Mouse (Mus musculus) midbrain, embryonic 15.5 days (tissue): Measurements from ENCODE around the gene Gnb3. TPM values are rescaled to one million over a fixed set of nuclear protein-coding genes. Genes with fewer than 3 reads are reported as not detected.
A peak's percentile ranks its signal among the peaks of the same experiment; 100 is the strongest.
"Not testable (repeated sequence)": the region's sequence is repeated elsewhere in the genome, so short reads cannot be mapped to it uniquely, and the experiment has no call there.

Experiments used
- ATAC-seq: fragments of 200-750 bp; cut with Nextera tagmentation; replicated peaks from 2 replicates; pipeline ENCODE4 v1.8.0; 2017; ENCODE audit warnings: moderate TSS enrichment
- H3K27ac ChIP-seq: fragments of 300-500 bp; sonication (generic); 2 replicates; pipeline ENCODE4 v1.5.1; 2015; ENCODE audit warnings: mild to moderate bottlenecking, inconsistent platforms
- H3K27me3 ChIP-seq: fragments of 300-500 bp; sonication (generic); replicated peaks from 2 replicates; pipeline ENCODE4 v1.6.1; 2015; ENCODE audit warnings: inconsistent platforms
- H3K36me3 ChIP-seq: fragments of 300-500 bp; sonication (generic); replicated peaks from 2 replicates; pipeline ENCODE4 v1.6.1; 2015; ENCODE audit warnings: inconsistent platforms
- H3K4me1 ChIP-seq: fragments of 300-500 bp; sonication (generic); 2 replicates; pipeline ENCODE4 v1.6.1; 2015; ENCODE audit warnings: inconsistent platforms
- H3K4me2 ChIP-seq: fragments of 300-500 bp; sonication (generic); 2 replicates; pipeline ENCODE4 v1.6.1; 2015; ENCODE audit warnings: inconsistent platforms, mild to moderate bottlenecking, moderate library complexity
- H3K4me3 ChIP-seq: fragments of 300-500 bp; sonication (generic); 2 replicates; pipeline ENCODE4 v1.5.1; 2015; ENCODE audit warnings: mild to moderate bottlenecking, inconsistent platforms
- H3K9ac ChIP-seq: fragments of 300-500 bp; sonication (generic); 2 replicates; pipeline ENCODE4 v1.6.1; 2015; ENCODE audit warnings: mild to moderate bottlenecking, inconsistent platforms
- H3K9me3 ChIP-seq: fragments of 300-500 bp; sonication (generic); 2 replicates; pipeline ENCODE4 v1.6.1; 2016; ENCODE audit warnings: inconsistent platforms
- WGBS: fragments of 180-500 bp; shearing (Covaris S2); methylation state at CpG from one replicate; pipeline ENCODE4 v1.1.7; 2015; ENCODE audit warnings: mixed read lengths; 5-methylcytosine and 5-hydroxymethylcytosine counted together
- polyA plus RNA-seq: library from polyadenylated mRNA; unstranded; fragments of >200 nt; fragmentation: Nextera tagmentation; extraction: Ambion mirVana; gene quantifications from 2 replicates; pipeline ENCODE4 v1.2.1, GENCODE M21; 2015

The Gnb3 gene
- polyA plus RNA-seq, 1 experiment from 2014 or later = 2.6 TPM

- H3K4me3 ChIP-seq = peak overlapping the region; percentile 74
- H3K4me1 ChIP-seq = peaks cover 50% of the 10 kb centered on the region
- peak overlapping the region; percentile 99 for H3K27ac ChIP-seq
- no peaks in the 10 kb centered on the region for H3K9me3 ChIP-seq
- peak overlapping the region; percentile 94 for H3K9ac ChIP-seq
- ATAC-seq = peak; percentile 89
- no peaks in the 10 kb centered on the region for H3K27me3 ChIP-seq
- H3K36me3 ChIP-seq = 0 out of 2 replicates have a peak, but pooled peaks cover 4% of the 10 kb centered on the region
- WGBS = 3% methylated on average over 14 of the region's 14 CpGs
- H3K4me2 ChIP-seq = peak overlapping the region; percentile 87
These were observed 16.2 kb upstream of the Gnb3 start for GRCm38 (mm10) chr6:124856321-124856720.

GRCm38 (mm10) chr6:124854647-124855046, 14.6 kb upstream of the Gnb3 start:
- Histone ChIP-seq H3K36me3 (0 out of 2 replicates have a peak, but pooled peaks cover 4% of the 10 kb centered on the region), H3K9ac (no peak overlapping the region), H3K27me3 (no peaks in the 10 kb centered on the region), H3K4me2 (no peak overlapping the region), H3K27ac (no peak overlapping the region), H3K4me3 (no peak overlapping the region), H3K4me1 (peaks cover 33% of the 10 kb centered on the region), H3K9me3 (no peaks in the 10 kb centered on the region)
- 72% methylated on average over 12 of the region's 12 CpGs for WGBS
- ATAC-seq = no peak

- Histone ChIP-seq H3K4me3 (no peak overlapping the region), H3K9me3 (no peaks in the 10 kb centered on the region), H3K27me3 (no peaks in the 10 kb centered on the region), H3K4me2 (no peak overlapping the region), H3K4me1 (peaks cover 10% of the 10 kb centered on the region), H3K27ac (no peak overlapping the region), H3K36me3 (0 out of 2 replicates have a peak, but pooled peaks cover 4% of the 10 kb centered on the region), H3K9ac (no peak overlapping the region)
- ATAC-seq = no peak
- 60% methylated on average over 8 of the region's 8 CpGs for WGBS
These were observed 10.5 kb upstream of the Gnb3 start for GRCm38 (mm10) chr6:124850535-124850934.

- no peaks in the 10 kb centered on the region for H3K9me3 ChIP-seq
- H3K27ac ChIP-seq = peak overlapping the region; percentile 80
- H3K9ac ChIP-seq = 0 out of 2 replicates have a peak overlapping the region, but pooled peaks have one; percentile 22
- peaks cover 6% of the 10 kb centered on the region for H3K4me1 ChIP-seq
- peaks cover 7% of the 10 kb centered on the region; the same call in 1 of the 2 replicates for H3K36me3 ChIP-seq
- WGBS = 5% methylated on average over 9 of the region's 9 CpGs
- H3K4me2 ChIP-seq = peak overlapping the region; percentile 34; the same call in 1 of the 2 replicates
- H3K4me3 ChIP-seq = no peak overlapping the region
- H3K27me3 ChIP-seq = no peaks in the 10 kb centered on the region
- ATAC-seq = peak; percentile 86
These were observed 7.2 kb upstream of the Gnb3 start for GRCm38 (mm10) chr6:124847305-124847704.

- Histone ChIP-seq H3K9ac (peak overlapping the region; percentile 14; the same call in 1 of the 2 replicates), H3K4me3 (no peak overlapping the region), H3K27me3 (no peaks in the 10 kb centered on the region), H3K4me2 (no peak overlapping the region), H3K27ac (peak overlapping the region; percentile 58), H3K9me3 (no peaks in the 10 kb centered on the region), H3K4me1 (peaks cover 15% of the 10 kb centered on the region), H3K36me3 (0 out of 2 replicates have a peak, but pooled peaks cover under 1% of the 10 kb centered on the region)
- ATAC-seq = peak; percentile 18
- WGBS = 5% methylated on average over 8 of the region's 8 CpGs
These were observed 270 bp downstream of the Gnb3 start for GRCm38 (mm10) chr6:124839805-124840204.

- Histone ChIP-seq H3K4me2 (no peak overlapping the region), H3K9me3 (no peaks in the 10 kb centered on the region), H3K36me3 (no peaks in the 10 kb centered on the region), H3K9ac (no peak overlapping the region), H3K27ac (no peak overlapping the region), H3K4me1 (peaks cover 15% of the 10 kb centered on the region), H3K27me3 (no peaks in the 10 kb centered on the region), H3K4me3 (no peak overlapping the region)
- WGBS = 86% methylated on average over 7 of the region's 7 CpGs
- ATAC-seq = no peak
These were observed 3.7 kb downstream of the Gnb3 start for GRCm38 (mm10) chr6:124836411-124836810.

GRCm38 (mm10) chr6:124835531-124835930, 4.5 kb downstream of the Gnb3 start:
- Histone ChIP-seq H3K9ac (no peak overlapping the region), H3K4me1 (peaks cover 17% of the 10 kb centered on the region), H3K9me3 (no peaks in the 10 kb centered on the region), H3K4me3 (no peak overlapping the region), H3K4me2 (no peak overlapping the region), H3K27me3 (no peaks in the 10 kb centered on the region), H3K27ac (no peak overlapping the region), H3K36me3 (no peaks in the 10 kb centered on the region)
- 70% methylated on average over 10 of the region's 10 CpGs for WGBS
- no peak for ATAC-seq

- no peak overlapping the region for H3K9ac ChIP-seq
- H3K27ac ChIP-seq = no peak overlapping the region
- no peaks in the 10 kb centered on the region for H3K36me3 ChIP-seq
- no peaks in the 10 kb centered on the region for H3K27me3 ChIP-seq
- no peak overlapping the region for H3K4me3 ChIP-seq
- no peaks in the 10 kb centered on the region for H3K9me3 ChIP-seq
- H3K4me2 ChIP-seq = no peak overlapping the region
- WGBS = 81% methylated on average over 6 of the region's 6 CpGs
- no peak for ATAC-seq
- H3K4me1 ChIP-seq = peaks cover 13% of the 10 kb centered on the region
These were observed 5.5 kb downstream of the Gnb3 start for GRCm38 (mm10) chr6:124834512-124835081.

- no peaks in the 10 kb centered on the region for H3K27me3 ChIP-seq
- WGBS = 96% methylated on average over 8 of the region's 8 CpGs
- H3K4me3 ChIP-seq = no peak overlapping the region
- H3K36me3 ChIP-seq = no peaks in the 10 kb centered on the region
- ATAC-seq = no peak
- H3K9ac ChIP-seq = no peak overlapping the region
- no peak overlapping the region for H3K4me2 ChIP-seq
- no peak overlapping the region for H3K27ac ChIP-seq
- H3K4me1 ChIP-seq = peaks cover 20% of the 10 kb centered on the region
- no peaks in the 10 kb centered on the region for H3K9me3 ChIP-seq
These were observed 8.4 kb downstream of the Gnb3 start for GRCm38 (mm10) chr6:124831649-124832048.

GRCm38 (mm10) chr6:124831199-124831598, 8.9 kb downstream of the Gnb3 start:
- H3K36me3 ChIP-seq, H3K9ac ChIP-seq, H3K4me3 ChIP-seq, H3K27ac ChIP-seq, H3K4me2 ChIP-seq, H3K9me3 ChIP-seq, ATAC-seq, H3K27me3 ChIP-seq: not testable (repeated sequence)
- H3K4me1 ChIP-seq = peaks cover 20% of the 10 kb centered on the region
- 95% methylated on average over 4 of the region's 4 CpGs for WGBS

- Histone ChIP-seq H3K27me3 (no peaks in the 10 kb centered on the region), H3K4me1 (peaks cover 20% of the 10 kb centered on the region), H3K9ac (peak overlapping the region; percentile 59), H3K36me3 (peaks cover 12% of the 10 kb centered on the region), H3K4me2 (peak overlapping the region; percentile 69), H3K27ac (peak overlapping the region; percentile 90), H3K9me3 (no peaks in the 10 kb centered on the region), H3K4me3 (peak overlapping the region; percentile 56)
- under 1% methylated on average over 38 of the region's 38 CpGs for WGBS
- peak; percentile 92 for ATAC-seq
These were observed 10.0 kb downstream of the Gnb3 start for GRCm38 (mm10) chr6:124829799-124830700.
